ENCODE assay signal across 7 mouse cellular contexts in genomic region chr8:35933186-35934114, GRCm38 (mm10).
DNase-seq lines count a peak whose midpoint lies in the region; ATAC-seq and TF ChIP-seq lines count a peak whose summit lies in the region.

No protein-coding gene starts in this region.

- no peaks in the 10 kb centered on the region for H3K36me3 ChIP-seq in hindbrain, postnatal 0 days (ENCODE audit: insufficient read depth, low read length)

- no peak for TF ChIP-seq CTCF in hindbrain, postnatal 0 days (IDR thresholded peaks at IDR 0.05; ENCODE audit: low read depth)

- 17% methylated on average over 13 of the region's 13 CpGs for WGBS in hindbrain, postnatal 0 days

- H3K4me2 ChIP-seq in hindbrain, postnatal 0 days (ENCODE audit: low read depth, low read length): no peak overlapping the region; the same call in 1 of the 2 replicates

- peaks cover 8% of the 10 kb centered on the region for H3K4me1 ChIP-seq in hindbrain, postnatal 0 days (ENCODE audit: insufficient read depth, low read length)

- H3K4me3 ChIP-seq in hindbrain, postnatal 0 days (ENCODE audit: low read length): no peak overlapping the region

- ATAC-seq in cerebellum, adult (ENCODE audit: insufficient number of reproducible peaks, low FRiP score, low TSS enrichment): peak; percentile 92
- ATAC-seq in hindbrain, postnatal 0 days: peak; percentile 99
- no peak for ATAC-seq in granulocyte monocyte progenitor cell, adult 5-6 weeks (replicated peaks; ENCODE audit: poor library complexity, severe bottlenecking)

- peak overlapping the region; percentile 57; the same call in 1 of the 2 replicates for H3K27ac ChIP-seq in hindbrain, postnatal 0 days

- intact Hi-C loops in left cerebral cortex, postnatal 14 days (cut with DNase I): no loop called here

- no peaks in the 10 kb centered on the region for H3K9me3 ChIP-seq in hindbrain, postnatal 0 days (ENCODE audit: low read length)

- no peaks in the 10 kb centered on the region for H3K27me3 ChIP-seq in hindbrain, postnatal 0 days (ENCODE audit: insufficient read depth, low read length)

- no peak overlapping the region for H3K9ac ChIP-seq in hindbrain, postnatal 0 days (replicated peaks; ENCODE audit: low read length)

- peak; percentile 98 to 99 for DNase-seq in cerebellum, postnatal 36 days
- peak; percentile 93 for DNase-seq in hindbrain, postnatal 0 days (ENCODE audit: low spot score)
- DNase-seq in left cerebral cortex, postnatal 14 days (ENCODE audit: low spot score in 2 of 2): peak; percentile 58 to 65
- DNase-seq in telencephalon, adult 2 months (ENCODE audit: low read depth, low spot score): peak; percentile 91
- no peak for DNase-seq in heart, adult 9 months (ENCODE audit: low spot score in 2 of 2)

Comparison
In these comparisons a context has a peak if more than half of its experiments do, and no peak if none do; other contexts are left out.
1. DNase-seq: peak in cerebellum, postnatal 36 days (2 of 2), hindbrain, postnatal 0 days (single experiment), left cerebral cortex, postnatal 14 days (2 of 2) and telencephalon, adult 2 months (single experiment); none in heart, adult 9 months (0 of 2).